Mouse (Mus musculus) layer of hippocampus, postnatal 14 days (tissue): ENCODE results near the gene Smim5. TPM values are rescaled to one million over a fixed set of nuclear protein-coding genes. Genes with fewer than 3 reads are reported as not detected.
"Not testable (repeated sequence)": the region's sequence is repeated elsewhere in the genome, so short reads cannot be mapped to it uniquely, and the experiment has no call there.

Experiments
- DNase-seq, 2 experiments: peaks; one replicate each; pipeline ENCODE4 v3.0.0; 2021 to 2022; ENCODE audit warnings: low spot score in 2 of 2, mixed read lengths in 1 of 2
- long read RNA-seq, 2 experiments: library from polyadenylated mRNA; stranded (forward); transcript quantifications; one replicate each; pipeline ENCODE4 v2.0.0; 2021
- total RNA-seq, 2 experiments: library from RNA; stranded (reverse); gene quantifications; 2 replicates each; pipeline ENCODE4 v1.2.3; 2021

Gene Smim5
- 1 to 10 TPM in 1 of 2 experiments, under 1 TPM in 1; 0.67 to 2.0 TPM for total RNA-seq
- long read RNA-seq, experiment 1 = 0 reads
- long read RNA-seq, experiment 2, partial matches to known transcripts = 0 of 1 reads
- long read RNA-seq, experiment 2, other reads (novel, unspliced or antisense) = 0 of 1 reads

DNA sequence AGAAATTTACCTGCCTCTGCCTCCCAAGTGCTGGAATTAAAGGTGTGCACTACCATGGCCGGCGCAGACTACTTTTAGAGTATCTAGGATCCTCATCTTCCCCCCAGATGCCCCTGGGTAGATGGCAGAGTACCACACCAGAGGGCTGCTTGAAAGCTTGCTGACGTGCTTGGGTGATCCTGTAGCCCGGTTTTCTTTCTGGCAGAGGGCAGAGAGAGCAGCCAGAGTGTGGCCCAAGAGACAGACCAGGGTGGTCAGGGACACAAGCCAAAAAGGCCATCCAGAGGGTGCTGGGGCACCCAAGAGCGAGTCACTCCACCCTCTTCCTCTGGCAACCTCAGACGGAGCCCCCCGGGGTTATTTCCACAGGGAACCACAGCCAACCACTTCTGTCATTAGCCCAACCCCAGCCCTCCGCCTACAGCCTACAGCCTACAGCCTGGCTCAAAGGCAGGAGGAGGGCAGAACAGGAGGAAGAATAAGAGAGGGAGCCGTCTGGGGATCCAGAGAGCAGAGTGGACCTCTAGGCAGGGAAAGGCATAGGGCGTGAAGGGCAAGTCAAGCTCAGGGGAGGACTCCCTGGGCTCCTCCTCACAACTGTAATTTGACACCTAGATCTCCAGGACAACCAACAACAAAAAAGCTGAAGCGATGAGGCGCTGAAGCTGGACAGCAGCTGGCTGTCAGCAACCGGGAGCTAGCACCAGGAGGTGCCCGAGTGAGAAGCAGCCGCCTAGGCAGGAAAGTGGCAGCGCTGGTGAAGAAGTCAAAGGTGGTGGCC, at the start of gene Smim5:
Smim5 (plus strand) TSS at position 481 of the 781 bp plus-strand sequence.
- DNase-seq = no peak

DNA sequence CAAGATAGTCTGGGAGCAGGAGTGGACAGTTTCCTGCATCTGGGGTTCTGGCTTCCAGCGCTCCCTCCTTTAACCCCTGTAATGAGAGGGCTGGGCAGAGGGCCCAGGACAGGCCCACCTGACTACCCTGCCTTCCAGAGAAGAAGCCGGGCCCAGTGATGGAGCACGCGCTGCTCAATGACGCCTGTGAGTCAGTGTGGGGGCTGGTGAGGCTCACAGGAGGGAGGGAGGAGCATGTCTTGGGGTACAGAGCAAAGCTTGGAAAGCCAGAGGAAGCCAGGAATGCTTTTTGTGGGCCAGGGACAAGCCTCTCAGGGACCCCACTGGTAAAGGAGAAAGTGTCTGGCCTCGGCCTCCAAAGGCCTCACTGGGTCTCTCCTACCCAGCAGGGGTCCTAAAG, 45.1 kb upstream of the Smim5 start:
- DNase-seq = no peak

DNA sequence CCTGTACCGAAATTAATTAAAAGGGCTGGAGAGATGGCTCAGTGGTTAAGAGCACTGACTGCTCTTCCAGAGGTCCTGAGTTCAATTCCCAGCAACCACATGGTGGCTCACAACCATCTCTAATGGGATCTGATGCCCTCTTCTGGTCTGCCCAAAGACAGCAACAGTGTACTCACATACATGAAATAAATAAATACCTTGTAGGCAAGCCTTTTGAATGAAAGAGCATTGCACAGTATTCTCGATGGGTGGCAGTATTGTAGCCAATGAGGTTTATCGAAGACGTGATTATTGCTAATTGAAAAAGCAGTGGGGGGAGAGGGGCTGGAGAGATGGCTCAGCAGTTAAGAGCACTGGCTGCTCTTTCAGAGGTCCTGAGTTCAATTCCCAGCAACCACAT, 42.6 kb upstream of the Smim5 start:
- DNase-seq = not testable (repeated sequence)

GRCm38 (mm10) chr11:115857936-115858335, 41.8 kb upstream of the Smim5 start:
- no peak for DNase-seq

GRCm38 (mm10) chr11:115858354-115858753, 41.4 kb upstream of the Smim5 start, which contains the start of gene Myo15b:
Gene Myo15b (plus strand): TSS chr11:115858406.
- no peak for DNase-seq

DNA sequence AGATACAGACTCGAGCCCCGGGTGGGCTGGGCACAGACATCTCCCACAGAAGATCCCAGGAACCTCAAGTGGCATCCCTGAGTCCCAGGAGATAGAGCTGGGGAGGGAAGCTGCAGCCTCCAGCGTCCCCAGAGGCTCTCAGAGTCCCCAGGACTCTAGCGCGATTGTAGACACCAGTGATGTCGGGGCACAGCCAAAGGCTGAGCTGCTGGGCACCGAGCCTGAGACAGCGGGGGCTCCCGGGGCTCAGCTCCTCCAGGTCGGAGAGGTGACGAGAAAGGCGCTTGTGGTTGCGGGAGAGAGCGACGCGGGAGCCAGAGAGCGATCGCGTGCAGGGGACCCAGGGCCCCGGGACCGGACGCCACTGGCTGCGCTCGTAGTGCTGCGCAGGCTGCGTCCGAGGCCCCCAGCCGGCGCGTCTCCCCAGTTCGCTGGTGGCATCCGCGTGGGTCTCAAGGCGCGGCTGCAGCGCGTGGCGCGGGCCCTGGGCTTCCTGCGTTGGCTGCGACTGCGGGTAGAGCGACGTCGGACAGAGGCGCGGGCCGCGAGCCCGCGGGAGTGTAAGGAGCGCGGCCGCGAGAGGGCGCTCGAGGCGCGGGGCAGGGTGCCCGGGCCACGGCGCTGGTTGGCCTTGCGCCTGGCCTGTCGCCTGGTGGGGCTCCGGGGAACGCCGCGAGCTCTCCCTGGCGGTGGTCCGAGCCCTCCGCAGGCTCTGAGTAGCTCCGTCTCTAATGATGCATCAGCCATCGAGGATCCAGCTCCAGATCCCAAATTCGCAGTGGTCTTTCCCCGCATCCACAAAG, 40.4 kb upstream of the Smim5 start:
- peak; percentile 75 to 78 for DNase-seq

- no peak for DNase-seq
Observed at GRCm38 (mm10) chr11:115863895-115864294, 35.9 kb upstream of the Smim5 start.

DNA sequence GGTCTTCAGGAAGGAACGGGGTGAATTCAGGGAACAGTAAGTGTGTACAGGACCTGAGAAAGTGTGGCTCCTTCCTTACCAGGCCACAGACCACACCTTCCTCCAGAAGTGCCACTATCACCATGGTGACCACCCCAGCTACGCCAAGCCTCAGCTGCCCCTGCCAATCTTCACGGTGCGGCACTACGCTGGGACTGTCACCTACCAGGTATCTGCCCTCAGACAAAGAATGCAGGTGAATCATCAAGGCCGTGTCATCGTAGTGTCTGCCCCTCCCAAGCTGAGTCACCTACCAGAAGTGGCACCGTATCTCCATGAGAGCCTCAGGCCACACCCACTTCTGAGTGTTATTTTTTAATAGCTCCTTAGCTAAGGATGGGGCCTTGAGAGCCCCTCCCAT, 30.4 kb upstream of the Smim5 start:
- no peak for DNase-seq

DNA sequence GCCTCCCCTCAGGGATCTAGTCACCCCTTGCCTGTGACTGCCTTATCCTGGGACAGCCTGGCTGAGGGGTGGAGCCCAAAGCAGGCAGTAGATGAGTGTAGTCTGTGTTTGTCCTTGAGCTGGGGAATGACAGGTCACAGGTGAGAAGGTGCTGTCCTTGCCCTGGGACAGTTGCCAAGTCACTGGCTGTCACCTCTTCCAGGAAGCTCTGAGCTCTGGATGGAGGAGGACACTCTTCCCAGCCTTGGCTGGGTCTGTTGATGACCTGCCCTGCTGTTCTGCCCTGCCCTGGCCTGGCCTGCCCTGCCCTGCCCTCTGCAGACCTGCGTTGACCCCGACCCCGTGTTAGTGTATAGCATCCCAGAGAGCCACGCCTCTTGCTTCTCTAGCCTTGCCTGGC, 27.3 kb upstream of the Smim5 start:
- DNase-seq = no peak

- no peak for DNase-seq
Observed at GRCm38 (mm10) chr11:115875935-115876334, 23.8 kb upstream of the Smim5 start.

- no peak for DNase-seq
Observed at GRCm38 (mm10) chr11:115876438-115876837, 23.3 kb upstream of the Smim5 start.

GRCm38 (mm10) chr11:115877174-115877755, 22.5 kb upstream of the Smim5 start:
- DNase-seq = no peak

GRCm38 (mm10) chr11:115878071-115878470, 21.7 kb upstream of the Smim5 start:
- DNase-seq = no peak

DNA sequence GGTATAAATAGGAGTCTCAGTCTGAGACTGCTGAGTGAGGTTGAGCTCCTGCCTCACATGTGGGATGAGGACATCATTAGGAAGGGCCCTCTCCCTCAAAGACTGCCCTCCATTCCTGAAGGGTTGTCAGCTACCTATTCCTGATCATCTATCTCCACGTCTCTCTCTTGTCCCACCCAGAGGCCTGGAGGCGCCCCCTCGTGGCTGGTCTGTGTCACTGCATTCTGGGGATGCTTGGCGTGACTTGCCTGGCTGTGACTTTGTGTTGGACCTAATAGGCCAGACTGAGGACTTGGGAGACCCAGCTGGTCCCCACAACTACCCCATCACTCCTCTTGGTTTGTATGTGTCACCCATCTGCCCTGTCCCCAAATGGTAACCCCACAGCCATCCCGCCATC, 18.8 kb upstream of the Smim5 start:
- DNase-seq = no peak

DNA sequence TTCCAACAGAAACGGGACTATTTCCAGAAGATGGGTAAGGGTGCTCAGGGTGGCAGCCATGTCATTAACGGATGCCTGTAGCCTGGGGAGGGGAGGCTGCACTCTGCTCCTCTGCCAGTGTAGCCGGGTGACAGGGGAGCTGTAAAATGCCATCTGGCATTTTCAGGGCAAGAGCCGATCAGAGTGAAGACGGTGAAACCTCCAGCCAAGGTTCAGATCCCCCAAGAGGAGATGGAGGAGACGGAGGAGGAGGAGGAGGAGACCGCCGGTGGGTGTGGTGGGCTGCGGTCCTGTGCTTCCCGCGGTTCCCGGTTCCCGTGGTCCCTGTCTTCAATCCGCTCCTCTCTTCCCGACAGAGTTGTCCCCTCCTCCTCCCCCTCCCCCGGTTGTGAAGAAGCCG, 16.5 kb upstream of the Smim5 start:
- no peak for DNase-seq

DNA sequence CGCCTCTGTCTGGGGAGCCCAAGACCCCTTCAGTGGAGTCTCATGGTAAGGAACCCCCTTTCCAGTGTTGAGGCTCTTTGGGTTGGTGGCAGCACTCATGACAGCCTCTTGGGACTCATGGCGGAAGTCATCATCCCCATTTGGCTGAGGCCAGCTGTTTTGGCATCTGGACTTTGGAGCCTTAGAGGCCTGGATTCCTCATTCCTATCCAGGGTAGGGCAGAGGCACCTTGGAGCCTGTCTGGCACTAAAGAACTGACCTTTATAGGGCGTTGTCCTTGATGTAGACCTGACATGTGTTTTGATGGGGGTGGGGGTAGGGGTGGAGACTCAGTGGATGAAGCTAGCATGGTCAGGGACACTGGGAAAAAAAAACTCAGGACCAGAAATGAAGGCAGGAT, 15.4 kb upstream of the Smim5 start:
- DNase-seq = no peak

DNA sequence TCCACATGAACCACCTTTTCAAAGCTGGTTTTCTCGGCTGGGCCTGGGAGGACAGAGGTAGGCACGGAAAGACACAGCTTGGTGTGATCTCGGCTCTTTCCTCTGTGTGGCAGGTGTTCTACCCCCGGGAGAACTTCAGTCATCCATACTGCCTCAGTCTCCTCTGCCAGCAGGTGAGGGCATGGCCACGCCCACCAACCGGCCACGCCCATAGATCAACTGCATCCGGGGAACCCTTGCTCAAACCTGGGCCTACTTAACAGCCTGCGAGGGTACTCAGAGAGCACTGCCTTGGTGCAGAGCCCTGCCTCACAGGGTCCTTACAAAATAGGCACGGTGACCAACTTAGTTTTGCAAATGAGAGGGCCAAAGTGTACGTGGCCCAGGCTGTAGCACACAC, 14.5 kb upstream of the Smim5 start:
- DNase-seq = no peak

- no peak for DNase-seq
Observed at GRCm38 (mm10) chr11:115886446-115886845, 13.3 kb upstream of the Smim5 start.

- DNase-seq = peak in 1 of 2 experiments; percentile 17
Observed at GRCm38 (mm10) chr11:115888020-115888419, 11.7 kb upstream of the Smim5 start.

DNA sequence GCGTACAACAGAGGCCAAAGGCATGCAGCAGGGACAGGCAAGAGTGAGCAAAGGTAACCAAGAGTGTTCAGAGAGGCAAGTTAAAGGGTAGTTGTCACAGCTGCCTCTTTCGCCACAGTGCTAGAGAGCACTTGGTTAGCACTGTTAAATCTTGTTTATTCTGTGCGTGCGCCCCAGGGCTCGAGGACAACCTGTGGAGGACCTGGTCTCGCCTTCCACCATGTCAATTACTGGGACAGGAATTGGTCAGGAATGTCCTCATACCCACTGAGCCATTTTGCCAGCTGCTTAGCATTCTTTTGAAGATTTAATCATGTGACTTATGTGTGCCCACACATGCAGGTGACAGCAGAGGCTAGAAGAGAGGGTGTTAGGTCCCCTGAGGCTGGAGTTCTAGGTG, 10.6 kb upstream of the Smim5 start:
- no peak for DNase-seq

GRCm38 (mm10) chr11:115892213-115892612, 7.6 kb upstream of the Smim5 start:
- no peak for DNase-seq

GRCm38 (mm10) chr11:115893071-115893470, 6.7 kb upstream of the Smim5 start:
- DNase-seq = no peak
